Mouse (Mus musculus): ENCODE measurements around the gene Csnk2a2. TPM values are rescaled to one million over a fixed set of nuclear protein-coding genes. Genes with fewer than 3 reads are reported as not detected.

Csnk2a2 gene
- 9.8 and 10.6 TPM in 2 replicates for polyA plus RNA-seq (2015; fragmentation: Nextera tagmentation; extraction: Ambion mirVana)

DNA sequence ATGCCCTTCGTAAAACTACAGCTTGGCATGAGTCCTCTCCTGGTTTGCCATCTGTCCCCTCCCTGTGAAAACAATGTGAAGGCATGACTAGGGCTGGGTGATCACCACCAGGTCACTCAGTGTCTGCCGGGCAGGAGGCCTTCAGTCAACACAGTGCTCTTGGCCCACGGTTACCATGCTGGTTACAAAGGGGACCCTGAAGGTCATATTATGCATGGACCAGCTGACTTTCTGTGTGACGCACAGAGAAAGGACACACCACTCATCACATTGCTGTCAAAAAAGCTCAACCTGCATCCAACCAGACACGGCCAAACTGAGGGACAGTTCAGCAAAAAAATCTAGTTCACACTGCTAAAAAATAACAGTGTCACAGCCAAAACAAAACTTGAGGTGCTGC is at the start of gene Csnk2a2:
TSS of gene Csnk2a2 (minus strand) at position 34 of the 400 bp plus-strand sequence.
- no peak for ATAC-seq (replicated peaks)
- peak within 1 kb of the TSS; percentile 91 for H3K4me3 ChIP-seq
- peak within 1 kb of the TSS; percentile 90 for H3K9ac ChIP-seq (replicated peaks)
- no peaks in the 10 kb centered on the region for H3K27me3 ChIP-seq
- H3K4me1 ChIP-seq = peaks cover 20% of the 10 kb centered on the region
- no peak within 1 kb of the TSS for H3K27ac ChIP-seq (replicated peaks)
- 91% methylated on average over 5 of the region's 5 CpGs for WGBS
- H3K4me2 ChIP-seq (replicated peaks) = peak within 1 kb of the TSS; percentile 59
- no peaks in the 10 kb centered on the region for H3K9me3 ChIP-seq
- H3K36me3 ChIP-seq = peaks cover 14% of the 10 kb centered on the region

DNA sequence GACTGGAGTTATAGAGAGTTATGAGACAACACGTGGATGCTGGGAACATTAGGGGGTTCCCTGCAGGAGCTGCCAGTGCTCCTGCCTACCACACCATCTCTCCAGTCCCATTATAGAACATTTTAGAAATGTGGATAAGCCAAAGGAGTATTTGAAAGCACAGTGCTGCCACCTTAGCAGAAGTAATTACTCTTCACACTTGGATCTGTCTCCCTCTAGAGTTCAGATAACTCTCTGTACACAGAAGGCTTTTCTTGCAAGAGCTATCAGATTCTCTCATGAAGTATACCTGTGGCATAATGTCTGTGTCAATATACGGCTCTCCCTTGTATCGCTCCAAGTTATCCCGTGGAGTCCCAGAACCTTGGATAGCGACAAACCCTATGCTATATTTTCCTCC is 49.6 kb upstream of the Csnk2a2 start:
- Histone ChIP-seq H3K4me3 (no peak overlapping the region), H3K9ac (replicated peaks) (no peak overlapping the region), H3K36me3 (no peaks in the 10 kb centered on the region), H3K4me1 (no peaks in the 10 kb centered on the region), H3K27ac (replicated peaks) (no peak overlapping the region), H3K27me3 (no peaks in the 10 kb centered on the region), H3K4me2 (replicated peaks) (no peak overlapping the region), H3K9me3 (no peaks in the 10 kb centered on the region)
- WGBS = 84% methylated on average over 5 of the region's 5 CpGs
- no peak for ATAC-seq (replicated peaks)

DNA sequence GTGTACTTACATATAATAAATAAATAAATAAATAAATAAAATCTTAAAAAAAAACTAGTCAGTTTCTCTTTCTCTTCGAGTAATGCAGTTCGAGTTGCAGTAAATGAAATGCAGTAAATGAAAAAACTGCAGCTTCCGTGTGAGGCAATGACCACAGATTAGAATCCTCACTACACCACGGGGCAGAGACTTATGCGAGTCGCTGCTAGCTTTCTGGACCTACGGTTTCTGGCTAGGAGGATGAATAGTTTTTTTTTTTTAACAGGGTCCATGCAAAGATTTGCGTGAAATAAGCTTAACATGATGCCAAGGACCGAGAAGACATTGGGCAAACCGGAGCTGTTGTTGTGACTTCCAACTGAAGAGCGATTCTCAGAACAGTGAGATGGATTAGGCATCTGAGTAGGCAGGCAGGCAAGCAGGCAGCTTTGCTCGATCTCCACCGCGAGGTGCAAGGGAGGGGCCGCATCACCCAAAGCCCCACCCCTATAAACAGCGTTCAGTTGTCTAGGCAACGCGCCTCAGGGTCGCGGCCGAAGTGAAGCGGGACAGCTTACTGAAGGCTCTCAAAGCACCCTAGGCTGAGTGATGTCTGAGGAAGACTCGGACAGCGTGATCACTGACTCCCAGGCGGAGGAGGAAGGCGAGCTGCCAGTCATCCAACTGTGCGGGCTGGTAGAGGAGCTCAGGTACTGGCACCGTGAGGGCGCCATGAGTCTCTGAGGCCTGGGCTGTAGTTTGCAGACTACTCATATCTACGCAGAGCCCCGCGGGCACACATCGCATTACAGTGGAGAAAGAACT is 43.9 kb upstream of the Csnk2a2 start, which contains the start of gene Ccdc113:
TSS of gene Ccdc113 (plus strand) at position 502 of the 804 bp plus-strand sequence.
- H3K27ac ChIP-seq (replicated peaks) = no peak within 1 kb of the TSS
- peak within 1 kb of the TSS; percentile 57 for H3K9ac ChIP-seq (replicated peaks)
- WGBS = 5% methylated on average over 33 of the region's 33 CpGs
- ATAC-seq (replicated peaks) = peak; percentile 91
- no peaks in the 10 kb centered on the region for H3K36me3 ChIP-seq
- H3K4me3 ChIP-seq = peak within 1 kb of the TSS; percentile 42
- H3K4me2 ChIP-seq (replicated peaks) = peak within 1 kb of the TSS; percentile 85
- no peaks in the 10 kb centered on the region for H3K9me3 ChIP-seq
- no peaks in the 10 kb centered on the region for H3K27me3 ChIP-seq
- peaks cover 8% of the 10 kb centered on the region; the same call in 1 of the 2 replicates for H3K4me1 ChIP-seq

DNA sequence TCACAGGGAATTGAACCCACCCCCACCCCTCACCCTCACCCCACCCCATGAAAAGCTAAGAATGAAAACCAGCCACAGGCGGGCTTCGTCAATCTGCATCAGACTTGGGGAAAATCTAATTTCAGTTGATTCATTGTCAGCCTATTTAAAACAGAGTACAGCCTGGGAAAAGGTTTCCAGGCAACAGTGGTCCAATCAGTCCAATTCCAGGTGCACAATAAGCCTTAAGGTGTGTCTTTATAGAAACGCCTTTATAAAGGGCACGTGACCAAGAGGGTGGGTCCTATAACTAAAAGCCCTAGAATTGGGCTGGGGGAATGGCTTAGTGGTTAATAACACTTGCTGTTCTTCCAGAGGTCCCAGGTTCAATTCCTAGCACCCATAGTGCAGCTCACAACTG is 42.4 kb upstream of the Csnk2a2 start:
- H3K9ac ChIP-seq (replicated peaks) = no peak overlapping the region
- H3K9me3 ChIP-seq = no peaks in the 10 kb centered on the region
- no peak for ATAC-seq (replicated peaks)
- no peaks in the 10 kb centered on the region for H3K27me3 ChIP-seq
- 55% methylated on average over 4 of the region's 4 CpGs for WGBS
- no peak overlapping the region for H3K4me3 ChIP-seq
- peaks cover 8% of the 10 kb centered on the region; the same call in 1 of the 2 replicates for H3K4me1 ChIP-seq
- H3K36me3 ChIP-seq = no peaks in the 10 kb centered on the region
- H3K4me2 ChIP-seq (replicated peaks) = no peak overlapping the region
- no peak overlapping the region for H3K27ac ChIP-seq (replicated peaks)

DNA sequence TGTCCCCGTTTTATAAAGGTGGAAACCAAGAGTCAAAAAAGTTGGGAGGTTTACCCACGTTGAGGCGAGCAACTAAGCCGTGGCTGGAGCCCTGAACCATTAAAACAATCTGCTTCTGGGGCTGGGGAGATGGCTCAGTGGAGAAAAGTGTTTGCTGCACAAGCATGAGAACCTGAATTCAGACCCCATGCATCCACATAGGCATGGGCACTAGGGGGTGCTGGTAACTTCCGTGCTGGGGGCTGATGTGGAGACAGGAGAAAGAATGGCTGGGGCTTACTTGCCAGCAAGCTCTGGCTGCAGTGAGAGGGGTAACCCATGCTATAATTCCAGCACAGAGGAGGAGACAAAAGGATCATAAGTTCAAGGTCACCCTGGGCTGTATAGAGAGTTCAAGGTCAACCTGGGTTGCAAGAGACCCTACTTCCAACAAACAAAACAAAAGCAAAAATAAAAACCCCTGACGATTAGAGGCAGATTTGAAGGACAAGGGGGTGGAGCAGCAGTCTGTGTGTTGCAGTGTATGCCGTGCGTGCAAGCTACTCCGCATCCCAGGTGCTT is 39.0 kb upstream of the Csnk2a2 start:
- no peak for ATAC-seq (replicated peaks)
- Histone ChIP-seq H3K9me3 (no peaks in the 10 kb centered on the region), H3K4me3 (no peak overlapping the region), H3K27me3 (no peaks in the 10 kb centered on the region), H3K4me1 (peaks cover 3% of the 10 kb centered on the region; the same call in 1 of the 2 replicates), H3K27ac (replicated peaks) (no peak overlapping the region), H3K4me2 (replicated peaks) (no peak overlapping the region), H3K9ac (replicated peaks) (no peak overlapping the region), H3K36me3 (no peaks in the 10 kb centered on the region)
- WGBS = 59% methylated on average over 9 of the region's 9 CpGs

DNA sequence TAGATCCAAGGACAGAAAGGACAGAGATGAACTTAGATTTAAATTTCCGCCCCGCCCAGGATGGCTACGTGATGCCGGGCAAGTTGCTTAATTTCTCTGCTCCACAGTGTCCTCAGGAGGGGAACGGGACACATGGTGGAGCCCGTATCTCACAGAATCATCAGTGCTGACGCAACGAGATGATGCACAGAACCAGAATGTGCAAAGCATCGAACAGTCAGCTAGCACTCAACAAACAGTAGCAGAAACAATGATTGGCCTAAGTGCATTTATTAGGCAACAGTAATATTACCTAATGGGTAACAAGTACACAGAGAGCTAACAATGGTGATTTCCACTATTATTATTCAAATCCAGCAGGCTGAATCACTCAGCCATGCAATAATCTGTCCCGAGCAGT is 38.4 kb upstream of the Csnk2a2 start:
- Histone ChIP-seq H3K36me3 (no peaks in the 10 kb centered on the region), H3K9me3 (no peaks in the 10 kb centered on the region), H3K4me2 (replicated peaks) (no peak overlapping the region), H3K27me3 (no peaks in the 10 kb centered on the region), H3K9ac (replicated peaks) (no peak overlapping the region), H3K27ac (replicated peaks) (no peak overlapping the region), H3K4me3 (no peak overlapping the region), H3K4me1 (no peaks in the 10 kb centered on the region)
- no peak for ATAC-seq (replicated peaks)
- WGBS = 79% methylated on average over 10 of the region's 10 CpGs

DNA sequence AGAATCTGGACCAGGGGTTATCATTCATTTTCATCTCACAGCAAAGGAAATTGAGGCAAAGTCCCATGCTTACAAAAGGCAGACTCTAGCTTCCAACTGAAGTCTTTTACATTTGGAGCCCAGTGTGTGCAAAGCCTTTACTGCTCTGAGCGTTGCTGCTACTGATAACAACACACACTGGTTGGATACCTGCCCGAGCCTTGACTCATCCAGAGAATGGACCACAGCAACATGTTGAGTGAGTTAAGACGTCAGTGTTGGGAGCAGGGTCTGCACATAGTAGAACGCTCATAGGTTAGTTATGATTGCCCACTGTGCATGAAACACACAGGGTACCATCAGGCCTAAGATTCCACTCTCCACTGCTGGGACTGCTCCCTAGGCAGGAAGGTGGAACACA is 34.2 kb upstream of the Csnk2a2 start:
- ATAC-seq (replicated peaks) = no peak
- WGBS = 93% methylated on average over 4 of the region's 4 CpGs
- Histone ChIP-seq H3K36me3 (no peaks in the 10 kb centered on the region), H3K4me1 (no peaks in the 10 kb centered on the region), H3K9me3 (no peaks in the 10 kb centered on the region), H3K4me3 (no peak overlapping the region), H3K27ac (replicated peaks) (no peak overlapping the region), H3K9ac (replicated peaks) (no peak overlapping the region), H3K4me2 (replicated peaks) (no peak overlapping the region), H3K27me3 (no peaks in the 10 kb centered on the region)

DNA sequence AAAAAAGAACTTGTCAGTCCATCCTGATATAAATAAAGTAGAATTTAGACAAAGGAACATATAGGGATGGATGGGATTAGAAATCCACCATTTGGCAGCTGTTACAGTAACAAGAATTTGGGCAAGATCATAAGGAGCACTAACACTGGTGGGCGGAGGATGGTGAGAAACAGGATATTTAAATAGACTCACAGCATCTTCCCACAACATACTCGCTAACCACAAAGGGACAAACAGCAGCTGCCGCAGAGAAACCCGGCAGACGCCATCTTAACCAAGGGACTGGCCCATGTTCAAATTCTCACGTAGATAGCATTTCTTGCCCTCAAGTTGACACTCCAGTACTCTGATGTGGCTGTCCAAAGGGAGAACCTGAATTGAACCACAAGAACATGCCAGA is 27.1 kb upstream of the Csnk2a2 start:
- no peak overlapping the region for H3K4me2 ChIP-seq (replicated peaks)
- H3K36me3 ChIP-seq = no peaks in the 10 kb centered on the region
- H3K27ac ChIP-seq (replicated peaks) = no peak overlapping the region
- 89% methylated on average over 6 of the region's 6 CpGs for WGBS
- no peaks in the 10 kb centered on the region for H3K27me3 ChIP-seq
- no peak overlapping the region for H3K9ac ChIP-seq (replicated peaks)
- H3K4me3 ChIP-seq = no peak overlapping the region
- no peak for ATAC-seq (replicated peaks)
- H3K4me1 ChIP-seq = no peaks in the 10 kb centered on the region
- no peaks in the 10 kb centered on the region for H3K9me3 ChIP-seq

DNA sequence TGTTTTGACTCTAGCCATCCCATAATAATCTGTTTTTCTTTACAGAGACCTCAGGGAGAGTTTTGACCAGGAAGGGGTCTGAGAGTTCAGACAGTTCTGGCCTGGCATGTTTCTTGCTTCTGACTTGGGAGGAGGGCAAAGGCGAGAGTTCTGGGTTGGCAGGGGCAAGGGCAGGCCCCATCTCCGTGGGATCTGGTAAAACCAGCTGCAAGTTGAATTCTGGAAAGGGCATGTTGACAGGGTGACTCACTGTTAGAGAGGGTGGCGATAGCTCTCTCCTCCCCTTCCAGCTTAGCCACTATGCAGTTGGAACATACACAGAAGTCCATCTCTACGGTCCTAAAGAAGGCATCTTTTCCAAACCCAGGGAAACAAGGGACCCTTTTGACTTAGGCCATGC is 23.4 kb upstream of the Csnk2a2 start:
- WGBS = 84% methylated on average over 4 of the region's 4 CpGs
- no peak for ATAC-seq (replicated peaks)
- H3K9me3 ChIP-seq = no peaks in the 10 kb centered on the region

DNA sequence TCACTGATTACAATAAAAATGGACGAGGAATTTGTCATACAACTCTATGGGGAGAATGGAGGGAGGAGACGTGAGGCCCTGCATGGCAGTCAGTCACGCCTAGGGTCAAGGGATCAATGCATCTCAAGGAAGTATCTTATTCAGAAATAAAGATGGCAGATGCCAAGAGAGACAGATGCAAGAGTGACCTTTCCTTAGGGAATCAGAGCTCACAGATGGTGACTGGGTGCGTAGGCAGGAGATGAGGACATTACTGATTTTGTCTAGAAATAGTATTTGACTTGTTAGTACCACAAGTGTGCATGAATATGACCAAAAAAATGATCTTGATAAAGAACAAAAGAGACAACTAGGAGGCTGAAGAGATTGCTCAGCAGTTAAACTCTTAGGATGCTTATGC is 22.4 kb upstream of the Csnk2a2 start:
- Histone ChIP-seq H3K27me3 (no peaks in the 10 kb centered on the region), H3K27ac (replicated peaks) (no peak overlapping the region), H3K4me3 (no peak overlapping the region), H3K9ac (replicated peaks) (no peak overlapping the region), H3K4me1 (no peaks in the 10 kb centered on the region), H3K36me3 (no peaks in the 10 kb centered on the region), H3K9me3 (no peaks in the 10 kb centered on the region), H3K4me2 (replicated peaks) (no peak overlapping the region)
- no peak for ATAC-seq (replicated peaks)
- 64% methylated on average over 4 of the region's 4 CpGs for WGBS

More for the DNA sequence above, 23.4 kb upstream of the Csnk2a2 start:
- no peaks in the 10 kb centered on the region for H3K4me1 ChIP-seq
- H3K9ac ChIP-seq (replicated peaks) = no peak overlapping the region
- no peaks in the 10 kb centered on the region for H3K27me3 ChIP-seq
- H3K36me3 ChIP-seq = no peaks in the 10 kb centered on the region
- H3K4me2 ChIP-seq (replicated peaks) = no peak overlapping the region
- no peak overlapping the region for H3K4me3 ChIP-seq
- H3K27ac ChIP-seq (replicated peaks) = no peak overlapping the region

DNA sequence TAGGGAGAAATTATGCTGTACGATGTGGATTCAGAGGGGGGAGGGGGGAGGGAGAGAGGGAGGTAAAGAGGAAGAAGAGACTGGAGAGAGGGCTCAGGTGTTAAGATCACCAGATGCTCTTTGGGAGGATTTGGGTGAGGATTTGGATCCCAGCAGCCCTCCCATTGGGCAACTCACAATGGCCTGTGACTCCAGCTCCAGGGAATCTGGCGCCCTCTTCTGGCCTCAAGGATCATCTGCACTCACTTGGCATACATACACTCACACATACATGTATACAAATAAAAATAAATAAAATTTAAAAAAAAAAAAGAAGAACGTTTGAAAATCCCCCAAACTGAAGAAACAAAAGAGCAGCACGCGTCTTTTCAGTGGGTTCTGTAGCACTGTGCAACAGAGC is 16.4 kb upstream of the Csnk2a2 start:
- Histone ChIP-seq H3K4me3 (no peak overlapping the region), H3K4me1 (no peaks in the 10 kb centered on the region), H3K9me3 (no peaks in the 10 kb centered on the region), H3K27ac (replicated peaks) (no peak overlapping the region), H3K4me2 (replicated peaks) (no peak overlapping the region), H3K27me3 (no peaks in the 10 kb centered on the region), H3K36me3 (no peaks in the 10 kb centered on the region), H3K9ac (replicated peaks) (no peak overlapping the region)
- no peak for ATAC-seq (replicated peaks)
- 78% methylated on average over 5 of the region's 5 CpGs for WGBS

DNA sequence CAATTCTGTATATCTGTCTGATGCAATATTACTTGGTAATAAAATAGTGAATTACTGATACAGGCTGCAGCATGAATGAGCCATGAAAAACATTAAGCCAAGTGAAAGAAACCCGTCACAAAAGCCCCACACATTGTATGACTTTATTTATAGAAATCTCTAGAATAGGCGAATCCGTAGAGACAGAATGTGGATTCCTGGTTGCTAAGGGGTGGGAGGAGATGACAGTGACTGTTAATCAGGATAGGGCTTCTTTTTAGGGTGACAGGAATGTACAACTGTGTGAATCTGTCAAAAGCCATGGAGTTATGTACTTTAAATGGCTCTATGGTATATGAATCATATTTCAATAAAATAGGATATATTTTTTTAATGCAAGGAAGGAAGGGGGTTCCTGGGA is 15.8 kb upstream of the Csnk2a2 start:
- Histone ChIP-seq H3K9me3 (no peaks in the 10 kb centered on the region), H3K27me3 (no peaks in the 10 kb centered on the region), H3K4me1 (no peaks in the 10 kb centered on the region), H3K9ac (replicated peaks) (no peak overlapping the region), H3K4me3 (no peak overlapping the region), H3K4me2 (replicated peaks) (no peak overlapping the region), H3K27ac (replicated peaks) (no peak overlapping the region), H3K36me3 (no peaks in the 10 kb centered on the region)
- WGBS = 71% methylated on average over 3 of the region's 3 CpGs
- no peak for ATAC-seq (replicated peaks)
